Mouse (Mus musculus) layer of hippocampus, adult 9-10 months (tissue): Measurements from ENCODE around the gene Olfr979.
"Not testable (repeated sequence)": the region's sequence is repeated elsewhere in the genome, so short reads cannot be mapped to it uniquely, and the experiment has no call there.

ENCODE experiments used
- DNase-seq: peaks from one replicate; pipeline ENCODE4 v3.0.0; 2022; ENCODE audit warnings: low spot score

Olfr979 gene

GRCm38 (mm10) chr9:40003365-40003764 lies at the start of gene Olfr979:
Olfr979 (minus strand) TSS chr9:40003465.
- DNase-seq = no peak

DNA sequence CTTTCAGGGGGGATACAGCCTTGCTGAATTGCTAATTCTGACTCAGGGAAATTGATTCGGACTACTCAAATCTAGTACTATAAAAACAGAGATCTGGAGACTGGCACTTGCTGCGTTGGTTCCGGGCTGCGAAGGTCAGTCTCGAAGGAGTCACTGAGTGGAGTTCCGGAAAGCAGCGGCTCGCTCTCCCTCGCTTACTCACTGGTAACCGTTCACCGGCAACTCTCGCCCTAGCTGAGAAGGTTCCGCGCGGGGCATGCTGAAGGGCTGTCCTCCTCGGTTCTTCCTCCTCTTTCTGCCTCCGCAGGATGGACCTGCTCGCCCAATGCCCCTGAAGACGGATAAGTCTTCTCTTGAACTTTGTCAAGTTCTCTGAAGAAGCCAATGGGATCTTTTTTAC lies 46.9 kb upstream of the Olfr979 start:
- no peak for DNase-seq

- DNase-seq = no peak
These were observed 17.9 kb upstream of the Olfr979 start, which contains the start of gene Olfr981 for GRCm38 (mm10) chr9:40021164-40021563. Olfr981 (plus strand) TSS chr9:40021464.

GRCm38 (mm10) chr9:40009482-40009881 lies 6.2 kb upstream of the Olfr979 start, which contains the start of gene Olfr980:
Olfr980 (minus strand) TSS chr9:40009582.
- no peak for DNase-seq

DNA sequence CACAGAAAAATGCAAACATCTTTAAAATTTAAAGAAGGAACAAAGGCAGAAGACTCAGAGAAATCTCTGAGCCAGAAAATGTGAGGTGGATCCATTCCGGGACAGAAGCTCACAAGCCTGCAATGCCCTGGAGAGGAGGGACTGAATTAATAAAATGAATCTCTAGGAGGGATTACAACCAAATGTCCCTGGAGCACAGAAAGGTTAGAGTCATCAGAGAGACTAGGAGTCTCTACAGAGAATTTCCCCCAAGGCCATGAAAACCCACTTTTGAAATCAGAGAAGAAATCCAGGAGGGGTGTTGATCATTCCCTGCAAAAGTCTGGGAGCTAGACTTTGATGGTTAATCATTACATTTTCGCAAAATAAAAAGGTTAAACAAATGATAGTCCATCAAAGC lies 11.5 kb downstream of the Olfr979 start, which contains the start of gene Olfr978:
Olfr978 (plus strand) TSS at position 301 of the 400 bp plus-strand sequence.
- no peak for DNase-seq

DNA sequence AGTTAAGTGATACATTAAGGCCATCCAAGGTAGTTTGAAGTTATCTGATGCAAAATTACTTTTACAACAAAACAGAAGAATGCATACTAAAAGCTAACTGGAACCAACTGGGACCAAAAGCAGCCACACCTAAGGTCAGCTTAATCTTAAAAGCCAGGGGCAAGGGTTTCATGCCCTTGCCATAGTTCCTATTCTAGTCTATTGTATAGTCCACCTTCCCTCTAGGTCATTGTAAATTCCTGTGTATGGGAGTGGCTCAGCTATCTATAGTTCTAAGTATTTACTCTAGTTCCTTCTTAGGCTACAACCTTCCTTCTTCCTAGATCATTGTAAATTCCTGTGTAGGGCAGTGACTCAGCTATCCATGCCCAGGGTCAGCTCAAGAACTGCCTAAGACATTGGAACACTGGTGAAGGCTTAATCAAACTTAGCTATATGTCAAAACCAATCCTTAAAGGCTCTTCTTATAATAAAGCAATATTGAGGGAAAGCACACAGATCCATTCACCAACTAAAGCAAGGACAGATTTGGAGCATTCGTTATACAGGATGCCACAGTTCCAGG lies 26.6 kb downstream of the Olfr979 start:
- DNase-seq = not testable (repeated sequence)

GRCm38 (mm10) chr9:39961033-39961432 lies 42.2 kb downstream of the Olfr979 start, which contains the start of gene Olfr976:
Olfr976 (minus strand) TSS chr9:39961133.
- not testable (repeated sequence) for DNase-seq

GRCm38 (mm10) chr9:39951946-39952345 lies 51.3 kb downstream of the Olfr979 start, which contains the start of gene Olfr975:
Olfr975 (minus strand) TSS chr9:39952046.
- DNase-seq = no peak
